Mouse (Mus musculus): ENCODE results near the gene Wdr82. TPM values are rescaled to one million over a fixed set of nuclear protein-coding genes. Genes with fewer than 3 reads are reported as not detected.

Gene Wdr82
- total and polyA plus RNA-seq, 3 experiments, result 70.4 to 131 (median 100) TPM

DNA sequence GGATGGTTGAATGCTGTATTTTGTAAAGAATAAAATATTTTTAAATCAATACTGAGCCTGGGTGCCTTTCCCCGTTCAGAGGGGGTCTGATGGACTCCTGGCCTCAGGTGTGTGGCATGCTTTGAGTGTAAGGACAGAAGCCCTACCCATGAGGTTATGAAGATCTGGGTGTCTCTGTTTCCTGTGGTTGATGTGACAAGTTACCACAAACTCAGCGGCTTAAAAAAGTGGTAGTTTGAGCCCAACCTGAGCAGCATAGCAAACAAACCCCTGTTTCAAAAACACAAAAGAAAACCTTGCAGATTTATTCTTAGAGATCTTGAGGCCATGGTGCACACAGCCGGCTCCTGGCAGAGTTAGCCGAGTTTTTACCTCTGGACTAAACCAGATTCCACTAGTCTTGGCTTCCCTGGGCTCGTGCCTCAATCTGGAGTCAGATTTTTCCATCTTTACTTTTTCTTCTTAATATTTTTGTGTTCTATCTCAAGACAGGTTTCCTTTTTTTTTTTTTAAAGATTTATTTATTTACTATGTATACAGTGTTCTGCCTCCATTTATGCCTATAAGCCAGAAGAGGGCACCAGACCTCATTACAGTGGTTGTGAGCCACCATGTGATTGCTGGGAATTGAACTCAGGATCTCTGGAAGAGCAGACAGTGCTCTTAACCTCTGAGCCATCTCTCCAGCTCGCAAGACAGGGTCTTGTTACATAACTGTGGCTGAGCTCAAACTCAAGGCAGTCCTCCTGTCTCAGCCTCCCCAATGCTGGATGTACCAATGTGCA lies 44.8 kb downstream of the Wdr82 start (continued):
- TF ChIP-seq EP300 (IDR thresholded peaks at IDR 0.05; ENCODE audit: low read length) (no peak), RCOR1 (conservative IDR thresholded peaks at IDR 0.05; ENCODE audit: low read depth, low read length) (no peak), USF2 (conservative IDR thresholded peaks at IDR 0.05; ENCODE audit: low read depth, low read length) (no peak), TBP (conservative IDR thresholded peaks at IDR 0.05; ENCODE audit: low read depth, low read length) (no peak), CHD2 (IDR thresholded peaks at IDR 0.05; ENCODE audit: low read length) (no peak), ZMIZ1 (IDR thresholded peaks at IDR 0.05; ENCODE audit: low read depth, low read length) (no peak), IRF4 (IDR thresholded peaks at IDR 0.05; ENCODE audit: low read depth, low read length) (no peak), NRF1 (IDR thresholded peaks at IDR 0.05; ENCODE audit: low read depth, low read length) (no peak), ELF1 (IDR thresholded peaks at IDR 0.05; ENCODE audit: low read depth, low read length) (no peak), MAX (IDR thresholded peaks at IDR 0.05; ENCODE audit: low read length) (no peak), CHD1 (IDR thresholded peaks at IDR 0.05; ENCODE audit: low read depth, low read length) (no peak), SIN3A (IDR thresholded peaks at IDR 0.05; ENCODE audit: low read length) (no peak), MAFK (IDR thresholded peaks at IDR 0.05; ENCODE audit: insufficient replicate concordance, low read length) (no peak), ZKSCAN1 (IDR thresholded peaks at IDR 0.05; ENCODE audit: borderline replicate concordance, low read depth, low read length) (no peak), TCF12 (IDR thresholded peaks at IDR 0.05; ENCODE audit: low read depth, low read length) (no peak), GABPA (IDR thresholded peaks at IDR 0.05; ENCODE audit: insufficient replicate concordance, low read depth, low read length) (no peak), RAD21 (IDR thresholded peaks at IDR 0.05; ENCODE audit: low read depth, low read length) (peak; percentile 55), UBTF (IDR thresholded peaks at IDR 0.05; ENCODE audit: low read depth, low read length) (no peak), MXI1 (IDR thresholded peaks at IDR 0.05; ENCODE audit: low read depth, low read length) (no peak), MEF2A (IDR thresholded peaks at IDR 0.05; ENCODE audit: borderline replicate concordance, low read depth, low read length) (no peak), MYC (IDR thresholded peaks at IDR 0.05; ENCODE audit: low read depth, low read length) (peak; percentile 73; the same call in 1 of the 2 replicates)

DNA sequence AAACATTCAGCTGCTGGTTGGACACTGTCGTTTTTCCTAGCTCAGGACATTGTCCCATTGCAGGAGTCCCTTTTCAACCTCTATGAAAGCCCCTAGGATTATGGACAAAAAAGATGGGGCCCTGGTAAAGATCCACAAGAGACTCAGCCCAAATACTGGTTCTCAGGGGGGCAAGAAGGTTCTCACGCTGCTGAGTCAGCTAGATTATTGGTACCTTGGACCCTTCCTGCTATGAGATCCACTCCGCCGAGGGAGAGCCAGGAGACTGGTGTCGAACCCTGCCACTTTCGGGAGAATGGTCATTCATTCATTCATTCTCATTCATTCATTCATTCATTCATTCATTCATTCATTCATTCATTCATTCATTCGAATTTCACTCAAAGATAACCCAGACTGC lies 46.2 kb downstream of the Wdr82 start:
- H3K27ac ChIP-seq (ENCODE audit: insufficient read depth, low read depth), result no peak overlapping the region
- dilution Hi-C loops (cut with MboI; ENCODE audit: extremely low pct_ligation_motif_present, extremely low pct_unique_long_range_greater_than_20kb, low sequenced_read_pairs), result no loop called here
- no peaks in the 10 kb centered on the region for H3K79me2 ChIP-seq (replicated peaks; ENCODE audit: control insufficient read depth, extremely low read depth, insufficient read depth, poor library complexity, severe bottlenecking)
- H3K36me3 ChIP-seq (replicated peaks in 1 of 2; ENCODE audit: control insufficient read depth in 1 of 2, insufficient read depth in 1 of 2, low read length in 1 of 2), result peaks cover 17 to 48% of the 10 kb centered on the region in 2 experiments
- H3K9me3 ChIP-seq (replicated peaks; ENCODE audit: low read length), result peaks cover 13% of the 10 kb centered on the region
- H3K27me3 ChIP-seq (replicated peaks), result no peaks in the 10 kb centered on the region
- in situ Hi-C loops (cut with MboI; ENCODE audit: low pct_ligation_motif_present, low pct_unique_long_range_greater_than_20kb, low sequenced_read_pairs), result loop anchor here (5.0 kb wide), 1 partner anchor 65 kb away; the partner anchor contains the start of gene Poc1a
- H3K9ac ChIP-seq (ENCODE audit: insufficient read depth, low read depth), result no peak overlapping the region
- TF ChIP-seq ZKSCAN1 (IDR thresholded peaks at IDR 0.05; ENCODE audit: borderline replicate concordance, low read depth, low read length), result no peak
- no peak for TF ChIP-seq RAD21 (IDR thresholded peaks at IDR 0.05; ENCODE audit: low read depth, low read length)
- peak; percentile 89 for TF ChIP-seq MAFK (IDR thresholded peaks at IDR 0.05; ENCODE audit: insufficient replicate concordance, low read length)
- no peak for TF ChIP-seq BHLHE40 (IDR thresholded peaks at IDR 0.05; ENCODE audit: low read depth, low read length)
- H3K4me1 ChIP-seq (ENCODE audit: control insufficient read depth in 1 of 2, insufficient read depth in 2 of 2), result peaks cover 27 to 68% of the 10 kb centered on the region in 2 experiments
- no peak overlapping the region for H3K4me2 ChIP-seq (ENCODE audit: insufficient read depth, low read depth, poor library complexity, severe bottlenecking)
- DNase-seq (ENCODE audit: extremely low read depth), result no peak
- no peak overlapping the region for H3K4me3 ChIP-seq (replicated peaks in 1 of 3; ENCODE audit: low read depth in 2 of 3, low read length in 2 of 3, poor library complexity in 1 of 3)
